Mouse (Mus musculus) urinary bladder, postnatal 25 days (tissue): ENCODE measurements around the gene F11r.
"Not testable (repeated sequence)": the region's sequence is repeated elsewhere in the genome, so short reads cannot be mapped to it uniquely, and the experiment has no call there.

Experiments
- DNase-seq: peaks from one replicate; pipeline ENCODE4 v3.0.0; 2022; ENCODE audit warnings: low spot score

F11r gene

DNA sequence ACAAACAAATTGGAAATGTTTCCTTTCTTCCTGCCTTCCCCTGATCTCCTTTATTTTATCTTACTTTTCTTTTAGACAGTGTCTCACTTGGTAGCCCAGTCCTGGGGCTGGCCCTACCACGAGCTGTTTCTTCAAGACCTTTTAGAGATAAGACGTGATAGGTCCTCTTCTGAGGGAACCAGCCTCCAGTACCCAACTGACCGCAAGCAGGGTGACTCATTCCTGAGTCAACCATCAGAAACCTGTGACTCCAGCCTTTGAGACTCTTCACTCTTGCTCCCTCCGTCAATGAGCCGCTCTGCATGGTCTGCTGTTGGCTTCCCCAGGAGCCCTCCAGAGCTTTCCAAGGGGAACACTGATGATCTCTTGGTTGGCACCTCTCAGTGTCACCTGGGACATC, 33.6 kb downstream of the F11r start:
- no peak for DNase-seq

GRCm38 (mm10) chr1:171471452-171471851, 34.1 kb downstream of the F11r start:
- no peak for DNase-seq

DNA sequence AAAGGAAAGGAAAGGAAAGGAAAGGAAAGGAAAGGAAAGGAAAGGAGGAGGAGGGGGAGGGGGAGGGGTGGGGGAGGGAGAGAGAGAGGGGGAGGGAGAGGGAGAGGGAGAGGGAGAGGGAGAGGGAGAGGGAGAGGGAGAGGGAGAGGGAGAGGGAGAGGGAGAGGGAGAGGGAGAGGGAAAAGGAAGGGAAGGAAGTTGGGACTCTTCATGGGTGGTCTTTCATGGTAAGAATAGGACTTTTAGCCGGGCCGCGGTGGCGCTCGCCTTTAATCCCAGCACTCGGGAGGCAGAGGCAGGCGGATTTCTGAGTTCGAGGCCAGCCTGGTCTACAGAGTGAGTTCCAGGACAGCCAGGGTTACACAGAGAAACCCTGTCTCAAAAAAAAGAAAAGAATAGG, 34.6 kb downstream of the F11r start:
- not testable (repeated sequence) for DNase-seq

GRCm38 (mm10) chr1:171473506-171473905, 36.2 kb downstream of the F11r start:
- no peak for DNase-seq

GRCm38 (mm10) chr1:171473920-171474640, 36.7 kb downstream of the F11r start:
- DNase-seq = no peak

GRCm38 (mm10) chr1:171477123-171477522, 39.8 kb downstream of the F11r start:
- no peak for DNase-seq

GRCm38 (mm10) chr1:171477758-171478545, 40.6 kb downstream of the F11r start:
- DNase-seq = peak; percentile 56

DNA sequence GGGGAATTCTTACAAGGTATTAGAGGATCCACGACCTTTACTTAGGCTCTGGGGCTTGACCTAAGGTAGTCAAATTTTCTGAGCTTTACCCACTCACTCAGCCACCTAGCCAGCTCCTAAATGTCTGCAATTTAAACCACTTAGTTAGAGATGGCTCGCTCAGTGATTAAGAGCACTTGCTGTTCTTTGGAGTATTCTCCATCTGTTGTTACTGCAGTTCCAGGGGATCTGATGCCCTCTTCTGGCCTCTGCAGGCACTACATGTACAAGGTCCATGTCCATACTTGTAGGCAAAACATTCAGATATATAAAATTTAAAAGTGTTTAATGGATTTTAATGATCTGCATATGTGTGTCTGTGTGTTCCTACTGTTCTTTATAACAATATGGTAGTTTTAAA, 41.6 kb downstream of the F11r start:
- peak; percentile 63 for DNase-seq

- DNase-seq = no peak
These were observed 56.9 kb downstream of the F11r start for GRCm38 (mm10) chr1:171494241-171494640.

GRCm38 (mm10) chr1:171495371-171495770, 58.0 kb downstream of the F11r start:
- DNase-seq = no peak

GRCm38 (mm10) chr1:171499856-171500255, 62.5 kb downstream of the F11r start:
- no peak for DNase-seq

DNA sequence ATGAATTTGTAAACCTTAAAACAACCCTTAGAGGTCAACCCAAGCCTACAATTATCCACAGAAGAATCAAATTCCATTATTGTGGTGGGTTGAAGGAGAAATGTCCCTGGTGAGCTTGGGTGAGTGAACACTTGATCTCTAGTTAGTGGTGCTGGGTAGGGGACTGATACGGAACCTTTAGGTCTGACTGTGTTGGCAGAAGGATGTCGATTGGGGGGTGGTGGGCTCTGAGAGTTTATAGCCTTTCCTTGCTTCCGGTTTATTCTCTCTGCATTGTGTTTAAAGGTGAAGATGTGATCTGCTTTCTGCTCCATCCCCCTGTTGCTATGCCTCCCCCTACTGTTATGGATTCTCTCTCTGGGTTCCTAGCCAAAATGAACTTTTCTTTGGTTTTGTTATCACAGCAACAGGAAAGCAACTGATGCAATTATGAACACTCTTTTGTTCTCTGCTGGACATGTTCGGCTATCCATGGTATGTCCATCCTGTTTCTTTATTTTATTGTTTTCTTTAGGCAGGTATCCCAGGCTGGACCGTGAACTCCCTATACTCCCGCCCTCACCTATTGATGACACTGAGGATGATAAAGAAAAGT, 63.8 kb downstream of the F11r start:
- no peak for DNase-seq

- no peak for DNase-seq
These were observed 64.3 kb downstream of the F11r start for GRCm38 (mm10) chr1:171501636-171502080.

DNA sequence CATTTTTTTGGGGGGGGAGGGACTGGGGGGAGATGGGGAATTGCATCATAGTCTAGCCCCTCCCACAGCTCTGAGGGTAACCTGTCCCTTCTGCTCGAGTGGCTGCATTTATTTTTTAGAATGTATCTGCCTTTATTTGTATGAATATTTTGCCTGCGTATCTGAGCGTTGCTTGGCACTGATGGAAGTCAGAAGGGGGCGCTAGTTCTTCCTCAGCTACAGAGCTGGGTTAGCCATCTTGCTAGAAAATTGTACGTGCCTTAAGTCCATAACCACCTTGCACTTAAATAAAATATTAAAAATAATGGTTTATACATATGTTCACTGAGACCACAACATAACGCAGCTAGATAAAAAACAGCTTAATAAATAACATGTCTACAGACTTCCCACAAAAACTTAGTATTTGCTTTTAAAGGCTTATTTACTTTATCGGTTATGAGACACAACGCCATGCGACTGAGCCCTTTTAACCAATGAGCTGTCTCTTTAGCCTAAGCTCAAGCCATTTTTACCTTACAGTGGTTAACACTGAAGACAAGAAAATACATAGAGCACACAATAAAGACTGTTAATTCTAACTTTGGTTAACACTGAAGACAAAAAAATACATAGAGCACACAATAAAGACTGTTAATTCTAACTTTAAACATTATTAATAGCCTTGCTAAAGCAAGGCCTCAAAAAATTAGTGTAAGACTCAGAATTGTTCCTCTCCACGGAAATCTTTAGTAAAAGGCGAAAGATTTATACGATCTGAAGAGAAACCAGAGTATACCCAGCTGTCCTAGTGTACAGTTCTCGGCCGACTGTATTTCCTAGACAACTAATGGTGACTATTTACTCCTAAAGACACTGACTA, 65.3 kb downstream of the F11r start:
- peak; percentile 28 for DNase-seq

GRCm38 (mm10) chr1:171503250-171503591, 65.9 kb downstream of the F11r start, which contains the start of gene Alyref2:
TSS of gene Alyref2 (plus strand) at chr1:171503478.
- peak; percentile 90 for DNase-seq

DNA sequence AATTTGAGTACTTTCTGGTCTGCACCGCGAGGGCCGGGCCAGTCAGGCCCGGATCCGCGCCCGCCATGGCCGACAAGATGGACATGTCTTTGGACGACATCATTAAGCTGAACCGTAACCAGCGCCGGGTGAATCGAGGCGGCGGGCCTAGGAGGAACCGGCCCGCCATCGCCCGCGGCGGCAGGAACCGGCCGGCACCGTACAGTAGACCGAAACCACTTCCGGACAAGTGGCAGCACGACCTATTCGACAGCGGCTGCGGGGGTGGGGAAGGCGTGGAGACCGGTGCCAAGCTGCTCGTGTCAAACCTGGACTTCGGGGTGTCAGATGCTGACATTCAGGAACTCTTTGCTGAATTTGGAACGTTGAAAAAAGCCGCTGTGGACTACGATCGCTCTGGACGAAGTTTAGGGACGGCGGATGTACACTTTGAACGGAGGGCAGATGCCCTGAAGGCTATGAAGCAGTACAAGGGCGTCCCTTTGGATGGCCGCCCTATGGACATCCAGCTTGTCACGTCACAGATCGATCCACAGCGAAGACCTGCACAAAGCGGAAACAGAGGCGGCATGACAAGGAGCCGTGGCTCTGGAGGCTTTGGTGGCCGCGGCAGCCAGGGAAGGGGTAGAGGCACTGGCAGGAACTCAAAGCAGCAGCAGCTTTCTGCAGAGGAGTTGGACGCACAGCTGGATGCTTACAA, 66.4 kb downstream of the F11r start:
- DNase-seq = peak; percentile 59

DNA sequence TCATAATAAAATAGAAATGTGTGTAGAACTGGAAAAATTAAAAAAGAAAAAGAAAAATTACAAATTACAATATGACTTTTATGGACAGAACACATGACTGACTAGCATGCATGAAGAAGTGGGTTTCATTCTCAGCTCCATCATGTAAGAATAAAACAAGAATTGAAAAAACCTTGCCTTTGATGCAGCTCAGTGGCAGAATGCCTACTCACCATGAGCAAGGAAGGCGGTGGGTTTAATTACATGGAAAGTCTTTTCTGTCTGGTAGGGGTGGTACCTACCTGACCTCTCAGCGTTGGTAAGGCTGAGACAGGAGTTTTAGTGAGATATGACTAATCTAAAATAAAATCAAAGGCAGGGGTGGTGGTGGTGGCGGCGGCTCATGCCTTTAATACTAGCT, 67.3 kb downstream of the F11r start:
- DNase-seq = no peak

DNA sequence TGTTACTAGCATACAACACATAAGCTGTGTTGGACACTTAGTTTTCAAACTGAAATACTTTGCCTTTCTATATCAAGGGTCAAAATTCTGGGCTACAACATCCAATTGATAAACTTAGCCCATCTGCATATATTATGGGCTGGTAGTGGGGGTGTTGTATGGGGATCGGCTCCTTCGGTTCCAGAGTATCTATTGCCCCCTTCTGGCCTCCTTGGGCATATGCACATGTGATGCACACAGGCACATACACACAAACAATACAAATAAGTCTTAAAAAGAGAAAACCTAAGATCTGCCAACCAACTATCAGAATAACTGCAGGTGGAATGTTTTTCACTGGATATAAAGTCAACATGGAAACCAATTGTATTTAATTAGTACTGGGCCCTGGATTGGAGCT, 75.9 kb downstream of the F11r start:
- no peak for DNase-seq

DNA sequence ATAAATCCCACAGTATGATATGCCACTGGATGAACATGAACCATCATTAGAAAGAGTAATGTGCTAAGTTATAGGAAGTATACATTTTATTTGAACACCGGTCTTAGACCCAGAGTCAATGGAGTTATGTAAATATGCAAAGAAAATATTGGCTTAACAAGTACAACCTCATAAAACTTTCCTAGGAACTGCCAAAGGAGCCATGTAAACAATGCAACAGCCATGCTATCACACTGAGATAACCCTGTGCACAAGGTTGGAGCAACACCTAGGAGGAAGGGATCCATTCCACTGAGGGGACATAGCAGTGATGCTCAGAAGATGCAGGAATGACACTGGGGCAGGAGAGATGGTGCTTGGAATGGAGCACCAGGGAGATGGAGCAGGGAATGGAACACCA, 76.4 kb downstream of the F11r start:
- DNase-seq = no peak
